Mouse (Mus musculus) ovary, adult 18-20 months (tissue): ENCODE data around the gene Rpl18a.

Source experiments
- DNase-seq: peaks from one replicate; pipeline ENCODE4 v3.0.0; 2022; ENCODE audit warnings: low spot score, mixed read lengths

Rpl18a gene

DNA sequence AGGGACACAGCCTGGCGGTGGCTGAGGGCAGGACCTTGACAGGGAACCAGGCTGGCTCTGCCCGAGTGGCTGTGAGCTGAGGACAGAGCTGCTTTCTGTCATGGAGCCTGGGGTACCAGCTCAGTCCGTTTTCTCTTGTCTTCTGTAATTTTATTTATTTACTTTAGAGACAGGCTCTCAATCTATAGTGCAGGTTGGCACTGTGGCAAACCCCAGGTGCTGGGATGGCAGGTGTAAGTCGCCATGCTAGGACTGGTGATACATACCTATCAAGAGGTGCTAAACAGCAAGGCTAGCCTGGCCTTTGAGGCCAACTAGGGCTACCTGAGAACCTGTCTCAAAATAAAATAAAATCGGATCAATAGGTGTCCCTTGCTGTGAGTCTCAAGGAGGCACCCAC is 41.2 kb downstream of the Rpl18a start:
- DNase-seq: no peak

- no peak for DNase-seq
These were observed 43.3 kb downstream of the Rpl18a start for GRCm38 (mm10) chr8:70853863-70854262.

GRCm38 (mm10) chr8:70852595-70853231 is 44.5 kb downstream of the Rpl18a start:
- no peak for DNase-seq

GRCm38 (mm10) chr8:70851837-70852236 is 45.4 kb downstream of the Rpl18a start:
- no peak for DNase-seq

DNA sequence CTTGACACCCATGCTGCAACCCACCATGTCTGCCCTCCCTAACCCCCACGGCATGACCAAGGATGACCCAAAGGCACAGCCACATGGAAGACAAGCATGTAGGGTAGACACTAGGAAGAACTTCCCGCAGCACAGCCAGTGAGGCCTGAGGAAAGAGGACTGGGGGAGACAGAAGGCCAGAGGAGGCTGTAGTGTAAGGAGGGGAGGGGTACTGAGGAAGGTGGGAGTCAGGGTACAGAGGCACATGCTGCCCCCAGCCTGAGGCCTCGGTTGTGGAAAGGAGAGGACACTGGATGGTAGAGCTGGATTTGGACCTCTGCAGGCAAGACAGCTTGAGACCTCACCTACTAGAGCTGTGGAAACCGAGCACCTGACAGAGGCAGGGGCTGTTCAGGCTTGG is 46.3 kb downstream of the Rpl18a start:
- DNase-seq: no peak

DNA sequence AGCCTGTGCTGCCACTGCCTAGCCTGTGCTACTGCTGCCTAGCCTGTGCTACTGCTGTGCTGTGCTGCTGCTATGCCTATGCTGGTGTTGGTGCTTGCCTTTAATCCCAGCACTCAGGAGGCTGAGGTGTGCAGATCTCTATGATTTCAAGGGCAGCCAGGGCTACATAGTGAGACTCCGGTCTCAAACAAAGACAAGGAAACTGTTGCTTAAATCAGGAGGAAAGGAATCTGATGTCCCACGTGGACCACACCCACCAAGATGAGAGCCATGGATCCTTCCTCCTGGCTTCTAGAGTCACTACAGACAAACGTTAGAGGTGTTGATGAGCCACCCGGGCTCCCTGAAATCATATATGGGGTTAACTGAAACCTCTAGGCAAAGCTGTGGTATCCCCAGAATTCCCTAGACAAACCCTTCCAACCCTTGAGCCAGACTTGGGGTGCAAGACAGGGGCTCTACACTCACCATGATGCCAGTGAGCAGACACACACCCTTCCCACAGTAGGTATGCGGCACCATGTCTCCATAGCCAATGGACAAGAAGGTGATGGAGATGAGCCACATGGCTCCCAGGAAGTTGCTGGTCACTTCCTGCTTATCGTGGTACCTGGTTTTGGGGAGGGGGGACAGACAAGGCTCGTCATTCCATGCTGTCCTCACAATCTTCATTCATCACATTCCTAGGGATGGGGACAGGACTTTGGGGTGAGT is 46.9 kb downstream of the Rpl18a start:
- DNase-seq: no peak

- no peak for DNase-seq
These were observed 47.8 kb downstream of the Rpl18a start for GRCm38 (mm10) chr8:70849333-70849990.

DNA sequence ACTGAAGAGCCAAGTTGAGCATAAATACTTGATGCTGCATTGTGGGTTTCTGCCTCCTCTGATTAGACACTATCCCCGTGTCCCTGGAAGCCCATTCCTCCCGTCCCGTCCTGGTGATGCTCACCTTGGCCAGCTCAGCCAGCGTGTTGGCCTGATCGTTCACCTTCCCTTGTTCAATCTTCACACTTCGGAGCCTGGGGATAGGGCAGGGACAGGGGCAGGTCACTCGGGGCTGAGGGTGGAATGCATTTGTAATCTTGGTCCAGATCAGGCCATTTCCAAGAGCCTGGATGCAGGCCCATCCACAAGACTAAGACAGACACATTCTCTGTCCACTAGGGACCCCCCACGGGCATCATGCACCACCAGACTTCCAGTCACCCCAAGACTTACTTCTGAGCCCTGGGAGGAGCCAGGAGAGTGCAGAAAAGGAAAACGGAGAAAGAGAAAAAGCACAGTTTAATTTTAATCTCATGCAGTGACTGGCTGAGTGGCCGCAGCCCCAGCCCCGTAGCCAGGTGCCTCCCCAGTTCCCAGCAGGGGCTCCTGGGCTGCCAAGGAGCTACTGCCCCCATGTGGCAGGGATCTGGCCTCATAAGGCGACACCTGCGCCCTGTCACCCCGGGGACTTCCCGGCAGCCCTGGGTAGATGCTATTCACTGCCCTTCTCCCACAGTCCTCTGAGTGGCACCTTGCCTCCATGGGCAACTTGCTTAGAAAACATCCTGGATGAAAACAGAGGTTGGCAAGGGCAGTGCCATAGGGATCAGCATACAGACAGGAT is 50.6 kb downstream of the Rpl18a start:
- DNase-seq: no peak

GRCm38 (mm10) chr8:70845108-70845507 is 52.1 kb downstream of the Rpl18a start:
- no peak for DNase-seq
